Mouse (Mus musculus): ENCODE measurements around the gene Lhfpl1. TPM values are rescaled to one million over a fixed set of nuclear protein-coding genes. Genes with fewer than 3 reads are reported as not detected.

Gene Lhfpl1
- polyA plus RNA-seq, 1 experiment from 2014 or later: 2.7 TPM

Other genes with a start within 250 kb of the Lhfpl1 start
- 17.7 and 25.5 TPM in 2 replicates for gene Amot, start 156.1 kb upstream of the Lhfpl1 start, polyA plus RNA-seq (2016; fragmentation: Nextera tagmentation; extraction: Ambion mirVana)

Measured in heart, embryonic 10.5 days (tissue).